Mouse (Mus musculus) urinary bladder, postnatal 10 days (tissue): ENCODE data around the gene Fcer2a.

Source experiments
- DNase-seq: peaks from one replicate; pipeline ENCODE4 v3.0.0; 2022; ENCODE audit warnings: low spot score

The Fcer2a gene

DNA sequence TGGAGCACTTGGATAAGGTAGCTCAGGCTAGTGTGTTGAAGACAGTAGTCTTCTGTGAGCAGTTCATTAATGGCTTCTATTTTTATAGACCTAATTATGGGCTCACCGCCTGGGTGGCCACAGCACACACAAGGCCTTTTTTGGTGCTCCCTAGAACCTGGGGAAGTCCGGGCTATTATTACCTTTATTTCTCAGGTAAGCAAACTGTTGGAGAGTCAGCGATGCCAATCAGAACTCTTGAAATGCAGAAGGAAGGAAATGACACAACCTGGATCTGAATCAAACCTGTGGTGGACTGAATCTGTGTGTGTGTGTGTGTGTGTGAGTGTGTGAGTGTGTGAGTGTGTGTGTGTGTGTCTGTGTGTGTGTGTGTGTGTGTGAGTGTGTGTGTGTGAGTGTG is at the start of gene Fcer2a:
TSS of gene Fcer2a (minus strand) at position 55 of the 400 bp plus-strand sequence.
- DNase-seq = no peak

DNA sequence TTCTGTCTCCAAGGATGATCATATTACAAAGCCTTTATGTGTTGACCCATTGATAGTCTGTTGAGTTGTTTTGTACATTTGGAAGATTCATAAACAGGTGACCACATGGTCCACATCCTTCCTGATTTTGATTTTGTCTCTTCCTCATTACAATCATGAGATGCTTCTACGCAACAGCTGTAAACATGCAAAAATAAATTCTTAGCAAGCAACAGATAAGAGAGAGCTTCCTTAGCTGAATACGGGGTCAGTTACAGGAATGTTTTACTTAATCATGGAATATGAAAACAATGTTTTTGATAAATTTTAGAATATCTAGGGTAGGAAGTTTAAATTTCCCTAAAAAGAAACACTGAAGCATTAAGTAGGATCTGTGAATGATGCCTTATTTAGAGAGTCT is 43.0 kb upstream of the Fcer2a start:
- no peak for DNase-seq

DNA sequence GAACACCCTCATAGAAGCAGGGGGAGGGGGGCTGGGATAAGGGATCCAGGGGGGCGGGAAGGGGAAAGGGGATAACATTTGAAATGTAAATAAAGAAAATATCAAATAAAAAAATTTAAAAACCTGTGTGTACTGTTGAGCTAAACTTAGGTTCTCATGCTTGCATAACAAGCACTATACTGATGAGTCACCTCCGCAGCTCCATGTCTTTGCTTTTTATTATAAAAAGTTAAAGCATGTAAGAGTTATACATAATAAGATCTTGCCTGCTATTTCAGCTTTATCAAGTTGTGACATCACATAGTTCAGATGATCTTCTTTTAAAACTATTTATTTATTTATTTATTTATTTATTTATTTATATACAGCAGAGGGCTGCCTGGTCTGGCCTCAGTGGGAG is 41.6 kb upstream of the Fcer2a start:
- DNase-seq = no peak

DNA sequence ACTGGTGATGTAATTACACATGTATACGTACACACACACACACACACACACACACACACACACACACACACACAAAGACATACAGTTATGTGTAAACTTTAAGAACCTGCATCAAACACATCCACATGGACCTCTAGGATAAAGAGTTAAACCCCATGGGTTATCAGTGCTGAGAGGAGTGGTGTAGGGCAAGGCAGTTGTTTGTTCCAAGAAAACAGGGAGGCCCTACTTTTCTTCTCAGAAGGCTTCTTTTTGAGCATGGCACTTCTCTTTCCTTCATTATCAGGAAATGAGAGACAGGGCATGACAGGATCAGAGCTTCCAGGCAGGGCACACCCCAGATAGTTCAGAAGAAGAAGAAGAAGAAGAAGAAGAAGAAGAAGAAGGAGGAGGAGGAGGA is 40.1 kb upstream of the Fcer2a start:
- no peak for DNase-seq

DNA sequence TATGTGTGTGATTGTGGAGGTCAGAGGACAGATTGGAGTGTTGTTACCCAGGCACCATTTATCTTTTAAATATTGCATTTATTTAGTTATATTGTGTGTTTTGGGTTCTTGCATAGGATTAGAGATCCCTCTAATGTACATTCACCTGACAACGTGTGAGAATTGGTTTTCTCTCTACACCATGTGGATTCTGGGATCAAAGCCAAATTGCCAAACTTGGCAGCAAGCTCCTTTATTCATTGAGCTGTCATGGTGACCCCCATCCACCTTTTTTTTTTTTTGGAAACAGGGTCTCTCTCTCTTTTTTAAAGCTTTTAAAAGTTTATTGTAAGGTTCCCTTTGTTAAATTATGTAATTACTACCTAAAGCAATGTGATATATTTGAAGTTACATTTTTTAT is 27.1 kb upstream of the Fcer2a start:
- DNase-seq = no peak

DNA sequence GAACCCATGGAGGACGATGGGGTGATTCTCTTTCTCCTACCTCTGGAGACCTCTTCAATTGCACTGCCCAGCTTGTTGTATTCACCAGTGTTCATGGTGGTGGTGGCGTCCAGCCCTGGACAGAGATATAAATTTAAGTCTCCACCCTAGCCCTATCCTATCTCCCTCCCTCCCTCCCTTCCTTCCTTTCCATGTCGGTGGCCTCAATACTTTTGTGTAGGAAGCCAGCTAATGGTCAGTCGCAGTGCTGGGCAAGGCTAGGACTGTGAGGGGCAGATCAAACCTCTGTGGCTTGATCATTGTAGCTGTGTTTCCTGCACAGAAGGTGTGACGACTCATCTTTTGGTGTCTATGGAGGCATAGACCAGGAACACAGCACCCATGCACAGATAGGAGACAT is 26.6 kb upstream of the Fcer2a start, which contains the start of gene Clec4g:
TSS of gene Clec4g (minus strand) at position 101 of the 400 bp plus-strand sequence.
- no peak for DNase-seq

DNA sequence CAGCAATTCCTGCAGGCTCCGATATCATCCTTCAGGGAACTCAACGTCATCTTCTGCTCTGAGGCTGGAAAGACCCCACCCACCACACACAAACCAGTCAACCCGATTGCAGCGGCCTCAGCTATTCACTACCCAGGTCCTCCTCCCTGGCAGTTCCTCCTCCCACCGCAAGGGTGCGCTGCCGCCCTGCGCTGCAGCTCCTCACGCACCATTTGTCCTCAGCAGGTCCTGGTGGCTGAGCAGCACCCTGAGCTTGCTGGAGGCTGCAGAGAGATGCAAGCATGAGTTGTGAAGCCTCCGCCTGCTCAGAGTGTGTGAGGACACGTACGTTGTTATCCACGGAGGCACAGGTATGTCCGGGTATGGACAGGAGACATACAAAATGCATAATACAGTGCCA is 24.6 kb upstream of the Fcer2a start:
- no peak for DNase-seq

DNA sequence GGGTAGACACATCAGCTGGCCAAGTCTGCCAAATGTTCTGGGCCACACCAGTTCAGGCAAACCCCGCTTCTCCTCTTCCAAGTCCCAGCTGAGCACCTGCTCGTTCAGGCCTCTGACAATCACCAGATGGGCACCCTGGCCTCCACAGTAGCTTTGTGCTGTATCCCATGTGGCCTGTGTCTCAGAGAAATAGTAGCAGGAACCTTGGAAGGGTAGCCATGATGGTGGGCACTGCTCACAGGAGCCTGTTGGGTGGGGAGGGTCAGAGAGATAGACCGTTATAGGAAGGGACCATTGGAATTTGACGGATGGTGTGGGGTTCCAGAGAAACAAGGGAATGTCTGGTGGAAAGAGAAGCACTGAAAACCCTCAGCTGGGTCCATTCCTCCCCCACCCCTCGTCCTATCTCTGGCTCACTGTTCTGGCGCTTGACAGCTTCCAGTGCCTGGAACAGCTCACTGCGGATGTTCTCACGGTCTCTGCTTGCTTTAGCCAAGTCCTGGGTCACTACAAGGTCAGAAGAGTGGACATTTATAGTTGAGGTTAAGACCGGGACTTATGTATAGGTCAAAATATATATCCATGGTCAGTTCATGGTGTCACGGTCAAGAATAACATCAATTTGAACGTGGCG is 23.5 kb upstream of the Fcer2a start:
- no peak for DNase-seq

DNA sequence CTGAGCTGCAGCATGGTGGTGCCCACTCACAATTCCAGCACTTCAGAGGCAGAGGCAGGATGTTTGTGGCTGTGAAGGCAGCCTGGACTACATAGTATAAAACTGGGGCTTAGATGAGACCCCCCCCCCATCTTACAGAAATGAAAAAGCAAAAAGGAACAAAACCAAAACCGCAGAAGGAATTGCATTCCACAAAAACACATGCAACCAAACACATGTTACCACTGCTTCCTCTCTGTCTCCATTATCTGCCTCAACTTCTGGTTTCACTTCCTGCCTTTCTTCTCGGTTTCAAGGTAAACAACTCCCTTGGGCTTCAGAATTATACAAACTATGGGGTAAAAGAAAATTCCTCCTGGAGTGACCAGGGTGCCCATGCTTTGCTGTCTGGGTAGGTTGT is 17.7 kb upstream of the Fcer2a start:
- DNase-seq = no peak

DNA sequence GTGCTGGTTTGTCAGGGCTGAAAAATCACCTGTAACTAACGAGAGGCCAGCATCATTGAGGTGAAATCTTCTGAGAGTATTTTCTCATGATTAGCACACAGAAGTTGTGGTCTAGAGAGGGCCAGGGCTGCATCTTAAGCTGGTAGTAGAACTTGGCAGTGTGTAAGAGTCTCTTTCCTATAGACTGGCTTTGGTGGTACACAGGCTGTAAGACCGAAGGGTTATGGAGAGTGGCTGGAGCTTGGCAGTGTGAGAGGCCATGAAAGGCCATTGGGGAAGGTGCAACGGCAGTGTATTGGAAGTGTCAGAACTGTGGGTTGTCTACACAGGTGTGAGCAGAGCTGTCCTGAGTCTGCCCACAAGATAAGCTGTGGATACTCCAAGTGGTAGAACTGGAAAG is 16.3 kb upstream of the Fcer2a start:
- DNase-seq = no peak

DNA sequence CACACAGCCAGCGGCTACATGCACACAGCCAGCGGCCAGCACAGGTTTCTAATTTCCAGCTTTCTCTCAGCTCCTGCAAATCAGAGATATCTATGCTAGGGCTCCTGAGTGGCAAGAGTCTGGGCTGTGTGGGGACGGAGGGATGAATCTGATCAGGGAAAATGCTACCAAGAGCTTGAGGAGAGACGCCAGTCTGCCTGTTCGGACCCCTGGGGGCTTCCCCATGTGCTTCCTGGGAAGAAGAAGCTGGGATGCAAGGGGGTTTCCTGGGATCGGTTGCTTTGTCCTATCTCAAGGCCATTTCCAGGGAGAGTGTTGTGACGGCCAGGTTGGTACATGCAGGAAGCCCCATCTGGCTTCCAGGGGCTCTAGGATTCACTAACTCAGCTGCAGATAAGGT is 13.6 kb upstream of the Fcer2a start:
- DNase-seq = no peak

DNA sequence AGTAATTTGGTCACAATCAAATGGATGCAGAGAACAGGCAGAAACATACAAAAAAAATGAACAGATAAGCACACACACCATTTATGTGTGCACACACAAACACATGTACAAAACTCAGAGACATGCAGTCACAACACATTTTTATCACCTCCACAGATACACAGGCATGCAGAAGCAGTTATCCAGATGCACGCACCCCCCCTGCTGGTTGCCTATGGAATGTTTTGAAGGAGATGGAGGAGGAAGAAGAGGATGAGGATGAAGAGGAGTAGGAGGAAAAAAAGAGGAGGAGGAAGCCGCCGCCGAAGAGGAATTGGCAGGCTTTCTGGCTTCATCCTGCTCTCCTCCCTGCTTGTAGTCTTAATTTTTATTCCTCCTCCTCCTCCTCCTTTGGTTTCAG is 11.7 kb upstream of the Fcer2a start:
- no peak for DNase-seq

DNA sequence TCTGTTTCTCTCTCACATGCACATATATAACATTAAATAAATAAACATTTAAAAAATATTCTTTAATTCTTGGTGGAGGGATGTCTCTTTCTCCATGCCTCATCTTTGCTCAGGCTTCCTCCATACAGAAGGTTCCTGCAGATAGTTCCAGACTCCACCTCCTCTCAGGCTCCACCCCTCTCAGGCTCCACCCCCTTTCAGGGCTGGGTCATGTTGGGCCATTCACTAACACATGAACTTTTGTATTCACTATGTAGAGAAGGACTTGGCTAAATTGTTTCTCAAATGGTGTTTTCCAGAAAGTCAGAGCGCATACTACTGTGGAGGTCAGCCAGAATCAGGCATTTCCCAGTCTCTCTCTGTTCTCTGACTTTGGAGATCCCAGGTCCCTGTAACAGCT is 7.5 kb upstream of the Fcer2a start:
- no peak for DNase-seq

DNA sequence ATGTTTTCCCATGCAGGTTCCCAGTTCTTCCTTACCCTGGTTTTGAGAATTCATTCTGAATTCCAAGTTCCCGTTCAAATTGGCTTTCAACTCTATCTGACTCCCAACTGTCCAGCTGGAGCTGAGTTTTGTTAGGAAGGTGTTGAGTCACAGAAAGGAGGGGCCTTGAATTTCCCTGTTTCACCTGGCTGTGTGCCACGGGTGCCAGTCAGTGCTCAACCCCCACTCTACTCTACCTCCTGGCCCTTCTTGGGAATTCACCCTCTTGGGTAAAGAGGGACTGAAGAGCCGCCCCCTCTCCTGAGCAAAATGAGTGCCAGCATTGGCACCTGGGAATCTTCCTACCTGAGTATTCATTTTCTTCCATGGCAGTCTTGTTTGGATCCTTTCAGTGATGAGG is 3.2 kb downstream of the Fcer2a start:
- DNase-seq = no peak

DNA sequence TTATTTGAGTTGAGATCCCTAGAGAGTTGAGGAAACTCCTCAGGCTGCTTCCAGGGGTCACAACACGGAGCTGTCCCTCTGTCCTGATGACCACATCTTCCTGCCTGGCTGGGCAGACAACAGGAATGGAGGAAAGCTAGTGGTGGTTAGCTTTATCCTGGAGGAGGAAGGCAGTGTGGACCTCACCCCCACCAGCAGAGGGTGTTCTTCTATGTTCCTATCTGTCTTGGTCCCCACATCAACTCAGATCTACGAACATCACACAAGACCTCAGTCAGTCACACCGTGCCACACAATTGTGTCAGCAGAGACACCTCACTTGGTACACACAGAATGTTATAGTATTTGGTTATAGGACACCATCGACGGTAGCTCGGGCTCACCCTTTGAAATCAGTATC is 6.4 kb downstream of the Fcer2a start:
- no peak for DNase-seq

DNA sequence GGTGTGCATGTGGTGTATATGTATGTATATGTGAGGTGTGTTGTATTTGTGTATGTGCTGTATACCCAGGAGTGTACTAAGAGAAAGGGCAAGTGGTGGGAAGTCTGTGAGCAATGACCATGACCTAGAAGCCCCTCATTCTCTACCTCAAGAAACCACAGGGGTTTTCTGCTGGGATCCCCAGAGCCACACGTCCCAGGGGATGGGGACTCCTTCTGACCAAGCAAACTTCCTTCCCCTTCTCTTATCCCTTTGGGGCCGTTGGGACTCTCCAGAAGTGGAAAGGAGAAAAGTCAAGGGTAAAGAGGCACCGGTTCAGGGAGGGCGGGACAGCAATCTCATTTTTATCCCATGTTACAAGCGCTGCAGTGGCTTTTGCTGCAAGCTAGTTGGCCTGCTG is 8.6 kb downstream of the Fcer2a start:
- no peak for DNase-seq

DNA sequence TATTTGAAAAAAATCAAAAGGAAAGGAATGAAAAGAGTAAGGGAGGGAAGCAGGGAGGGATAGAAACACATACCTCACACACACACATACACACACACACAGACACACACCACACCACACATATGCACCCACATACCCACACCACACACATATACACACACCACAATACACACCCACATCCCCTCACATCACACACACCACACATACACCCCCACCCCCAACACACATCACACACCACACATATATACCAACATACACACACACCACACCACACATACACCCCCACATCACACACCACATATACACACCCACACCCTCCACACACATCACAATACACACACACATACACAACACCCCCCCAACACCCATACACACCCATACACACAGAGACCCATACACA is 9.4 kb downstream of the Fcer2a start:
- DNase-seq = no peak

DNA sequence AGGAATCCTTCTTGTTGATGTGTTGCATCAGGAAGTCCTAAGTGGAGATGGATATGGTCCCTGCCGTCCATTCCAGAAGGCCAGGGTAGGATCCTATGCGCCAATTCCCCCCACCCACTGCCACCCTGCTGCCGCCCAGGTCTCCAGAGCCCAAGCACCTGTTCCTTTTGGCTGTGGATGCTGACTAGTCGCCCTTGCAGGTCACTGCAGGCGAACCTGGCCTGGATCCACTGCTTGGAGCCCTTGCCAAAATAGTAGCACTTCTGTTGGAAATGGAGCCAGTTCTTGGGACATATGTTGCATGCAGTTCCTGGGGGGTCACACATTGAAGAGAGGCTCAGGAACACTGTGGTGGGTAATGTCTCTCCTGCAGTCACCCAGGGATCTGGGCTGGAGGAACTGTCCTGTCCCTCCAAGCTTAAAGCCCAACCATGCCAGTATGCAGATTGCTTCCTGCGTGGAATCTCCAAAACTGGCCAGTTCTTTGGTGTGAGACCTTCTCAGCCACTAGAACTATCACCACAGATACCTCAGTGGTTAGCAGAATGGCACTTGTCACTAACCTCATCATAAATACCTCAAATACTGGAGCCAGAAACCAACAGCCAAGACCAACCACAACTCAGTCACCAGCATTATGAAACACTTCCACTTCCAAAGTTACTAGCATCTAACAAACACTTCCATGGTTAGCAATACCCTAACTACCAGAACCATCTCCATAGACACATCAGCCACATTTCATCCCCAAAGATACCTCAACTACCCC is 10.4 kb downstream of the Fcer2a start:
- DNase-seq = no peak

DNA sequence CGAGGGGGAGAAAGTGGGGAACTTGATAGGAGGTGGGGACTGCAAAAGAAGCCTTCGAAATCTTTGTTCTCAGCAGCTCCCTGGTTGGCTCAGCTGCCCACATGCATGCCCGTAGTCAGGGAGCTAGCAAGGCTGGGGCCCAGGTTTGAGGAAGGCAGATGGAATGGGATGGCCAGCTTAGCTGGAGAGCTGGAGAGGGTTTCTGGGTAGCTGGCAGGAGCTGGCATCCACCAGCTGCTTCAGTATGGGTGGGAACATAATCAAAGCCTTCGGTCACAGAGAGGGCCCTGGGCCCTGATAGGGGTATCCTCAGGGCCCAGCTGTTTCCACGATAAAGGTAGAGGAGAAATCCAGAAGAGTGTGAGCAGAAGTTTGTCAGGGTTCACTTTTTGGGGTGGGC is 11.5 kb downstream of the Fcer2a start:
- DNase-seq = no peak

DNA sequence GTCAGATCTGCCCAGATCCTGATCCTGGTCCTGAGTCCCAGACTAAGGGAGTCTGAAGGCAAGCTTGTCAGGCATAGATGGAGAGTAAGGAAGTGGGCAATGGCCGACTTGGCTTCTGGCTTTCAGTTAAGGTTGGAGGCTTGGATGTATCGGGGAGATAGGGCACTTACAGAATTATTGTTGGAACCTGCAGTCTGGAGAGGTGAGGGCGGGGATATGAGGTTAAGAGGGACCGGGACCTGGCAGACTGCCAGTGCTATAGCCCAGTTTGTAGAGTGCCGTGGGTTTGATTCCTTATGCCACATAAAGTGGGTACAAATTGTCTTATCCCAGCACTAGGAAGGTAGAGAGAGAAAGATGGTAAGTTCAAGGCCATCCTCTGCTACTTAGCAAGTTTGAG is 14.3 kb downstream of the Fcer2a start:
- no peak for DNase-seq

DNA sequence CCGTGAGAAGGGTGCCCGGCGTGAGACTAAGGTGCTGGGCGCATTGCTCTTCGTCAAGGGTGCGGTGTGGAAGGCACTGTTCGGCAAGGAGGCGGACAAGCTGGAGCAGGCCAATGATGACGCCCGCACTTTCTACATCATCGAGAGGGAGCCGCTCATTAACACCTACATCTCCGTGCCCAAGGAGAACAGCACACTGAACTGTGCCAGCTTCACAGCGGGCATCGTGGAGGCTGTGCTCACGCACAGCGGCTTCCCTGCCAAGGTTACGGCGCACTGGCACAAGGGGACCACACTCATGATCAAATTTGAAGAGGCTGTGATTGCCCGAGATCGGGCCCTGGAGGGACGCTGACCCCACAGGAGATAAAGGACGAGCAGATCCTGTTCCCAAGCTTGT is 14.7 kb downstream of the Fcer2a start:
- no peak for DNase-seq

DNA sequence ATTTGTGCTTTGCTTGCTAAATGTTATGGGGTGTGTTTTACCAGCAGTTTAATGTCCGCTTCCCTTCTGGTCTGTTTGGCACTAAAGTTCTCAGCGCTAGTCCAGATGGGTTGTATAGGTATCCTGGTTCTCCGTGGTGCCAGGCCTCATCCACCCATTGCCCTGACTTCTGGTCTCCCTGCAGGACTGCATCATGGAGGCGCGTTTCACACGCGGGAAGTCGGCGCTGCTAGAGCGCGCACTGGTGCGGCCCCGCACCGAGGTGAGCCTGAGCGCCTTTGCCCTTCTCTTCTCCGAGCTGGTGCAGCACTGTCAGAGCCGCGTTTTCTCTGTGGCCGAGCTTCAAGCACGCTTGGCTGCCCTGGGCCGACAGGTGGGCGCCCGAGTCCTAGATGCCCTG is 15.1 kb downstream of the Fcer2a start:
- DNase-seq = no peak

DNA sequence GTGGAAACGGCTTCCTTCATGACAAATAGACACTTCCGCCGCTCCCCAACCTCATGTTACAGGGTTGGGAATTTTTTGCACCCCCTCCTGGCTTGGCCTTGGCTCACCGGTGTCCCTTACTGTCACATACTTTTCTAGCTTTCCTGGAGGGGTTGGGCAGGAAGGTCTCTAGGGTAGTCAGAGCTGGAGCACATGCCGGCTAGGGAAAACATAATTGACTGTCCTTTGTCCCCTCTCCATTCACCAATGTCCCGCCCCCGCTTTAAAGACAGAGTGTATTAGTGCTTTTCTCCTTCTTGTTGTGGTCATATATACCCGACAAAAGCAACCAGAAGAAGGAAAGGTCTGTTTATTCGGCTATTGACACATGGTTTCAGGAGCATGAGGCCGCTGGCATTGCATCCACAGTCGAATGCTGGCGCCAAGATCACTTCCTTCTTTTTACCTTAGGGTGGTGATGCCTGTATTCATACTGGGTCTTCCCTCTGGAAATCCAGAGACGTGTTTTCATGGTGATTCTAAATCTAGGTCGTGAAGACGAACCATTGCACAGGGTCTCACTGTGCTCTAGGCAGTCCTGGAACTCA is 16.9 kb downstream of the Fcer2a start:
- no peak for DNase-seq
